Mouse (Mus musculus) kidney, postnatal 0 days (tissue): ENCODE results near the gene Acat3. TPM values are rescaled to one million over a fixed set of nuclear protein-coding genes. Genes with fewer than 3 reads are reported as not detected.

Source experiments
- ATAC-seq: fragments of 200-750 bp; cut with Nextera tagmentation; replicated peaks from 2 replicates; pipeline ENCODE4 v1.8.0; 2017; ENCODE audit warnings: low read depth, moderate number of reproducible peaks, moderate TSS enrichment, moderate library complexity; ENCODE audit not compliant: low FRiP score
- DNase-seq: peaks from one replicate; pipeline ENCODE4 v3.0.0-alpha.2; 2016; ENCODE audit warnings: low spot score
- H3K27ac ChIP-seq: fragments of 300-500 bp; sonication (generic); 2 replicates; pipeline ENCODE4 v1.5.1; 2014; ENCODE audit warnings: mild to moderate bottlenecking
- H3K27me3 ChIP-seq: fragments of 300-500 bp; sonication (generic); 2 replicates; pipeline ENCODE4 v1.6.1; 2014; ENCODE audit warnings: low read length, mixed read lengths; ENCODE audit not compliant: insufficient read depth
- H3K36me3 ChIP-seq: fragments of 300-500 bp; sonication (generic); 2 replicates; pipeline ENCODE4 v1.6.1; 2014; ENCODE audit warnings: low read length, mixed read lengths; ENCODE audit not compliant: insufficient read depth
- H3K4me1 ChIP-seq: fragments of 300-500 bp; sonication (generic); replicated peaks from 2 replicates; pipeline ENCODE4 v1.6.1; 2014; ENCODE audit warnings: antibody characterized with exemption, low read length, mixed read lengths; ENCODE audit not compliant: insufficient read depth
- H3K4me2 ChIP-seq: fragments of 300-500 bp; sonication (generic); 2 replicates; pipeline ENCODE4 v1.6.1; 2014; ENCODE audit warnings: mild to moderate bottlenecking, low read length, moderate library complexity, mixed read lengths
- H3K4me3 ChIP-seq: fragments of 300-500 bp; sonication (generic); replicated peaks from 2 replicates; pipeline ENCODE4 v1.5.1; 2014; ENCODE audit warnings: low read depth, low read length
- H3K9ac ChIP-seq: fragments of 300-500 bp; sonication (generic); 2 replicates; pipeline ENCODE4 v1.6.1; 2014; ENCODE audit warnings: low read depth, low read length
- H3K9me3 ChIP-seq: fragments of 300-500 bp; sonication (generic); replicated peaks from 2 replicates; pipeline ENCODE4 v1.6.1; 2016; ENCODE audit warnings: low read length, inconsistent platforms, mixed read lengths
- CTCF ChIP-seq: IDR thresholded peaks from 2 replicates; pipeline ENCODE4 v1.5.1; 2016; ENCODE audit warnings: antibody characterized with exemption, low read depth, mild to moderate bottlenecking, moderate library complexity
- WGBS: fragments of 180-500 bp; shearing (Covaris S2); extraction: QIAGEN DNeasy Blood & Tissue Kit; methylation state at CpG from one replicate; pipeline ENCODE4 v1.1.7; 2014; 5-methylcytosine and 5-hydroxymethylcytosine counted together
- polyA plus RNA-seq: library from polyadenylated mRNA; unstranded; fragments of >200 nt; fragmentation: Nextera tagmentation; extraction: Ambion mirVana; gene quantifications from 2 replicates; pipeline ENCODE4 v1.2.1, GENCODE M21; 2015

The Acat3 gene
- polyA plus RNA-seq, 1 experiment from 2014 or later: 4.4 TPM

DNA sequence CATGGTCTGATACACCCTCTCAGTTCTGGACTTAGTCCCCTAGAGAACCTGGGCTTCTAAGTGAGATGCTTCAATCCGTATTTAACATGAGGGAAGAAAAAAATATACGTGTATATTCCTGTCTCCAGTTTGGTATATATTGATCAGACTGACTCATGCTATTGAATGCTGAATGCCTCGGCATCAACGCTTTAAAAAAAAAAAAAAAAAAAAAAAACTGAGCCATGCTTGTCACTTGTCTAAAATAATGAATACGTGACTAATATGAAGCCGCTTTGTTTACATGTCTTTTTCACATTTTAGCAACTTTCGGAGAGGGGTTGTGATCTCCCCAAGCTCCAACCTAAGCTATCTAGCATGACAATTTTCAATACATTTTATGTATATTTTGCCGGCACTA lies 30.0 kb downstream of the Acat3 start:
- Histone ChIP-seq H3K4me1 (no peaks in the 10 kb centered on the region; the same call in 1 of the 2 replicates), H3K4me3 (no peak overlapping the region), H3K27ac (no peak overlapping the region), H3K4me2 (no peak overlapping the region), H3K9me3 (no peaks in the 10 kb centered on the region), H3K27me3 (no peaks in the 10 kb centered on the region), H3K9ac (no peak overlapping the region), H3K36me3 (peaks cover 34% of the 10 kb centered on the region; the same call in 1 of the 2 replicates)
- 89% methylated on average over 8 of the region's 8 CpGs for WGBS
- ATAC-seq (no peak), DNase-seq (no peak)
- no peak for TF ChIP-seq CTCF

DNA sequence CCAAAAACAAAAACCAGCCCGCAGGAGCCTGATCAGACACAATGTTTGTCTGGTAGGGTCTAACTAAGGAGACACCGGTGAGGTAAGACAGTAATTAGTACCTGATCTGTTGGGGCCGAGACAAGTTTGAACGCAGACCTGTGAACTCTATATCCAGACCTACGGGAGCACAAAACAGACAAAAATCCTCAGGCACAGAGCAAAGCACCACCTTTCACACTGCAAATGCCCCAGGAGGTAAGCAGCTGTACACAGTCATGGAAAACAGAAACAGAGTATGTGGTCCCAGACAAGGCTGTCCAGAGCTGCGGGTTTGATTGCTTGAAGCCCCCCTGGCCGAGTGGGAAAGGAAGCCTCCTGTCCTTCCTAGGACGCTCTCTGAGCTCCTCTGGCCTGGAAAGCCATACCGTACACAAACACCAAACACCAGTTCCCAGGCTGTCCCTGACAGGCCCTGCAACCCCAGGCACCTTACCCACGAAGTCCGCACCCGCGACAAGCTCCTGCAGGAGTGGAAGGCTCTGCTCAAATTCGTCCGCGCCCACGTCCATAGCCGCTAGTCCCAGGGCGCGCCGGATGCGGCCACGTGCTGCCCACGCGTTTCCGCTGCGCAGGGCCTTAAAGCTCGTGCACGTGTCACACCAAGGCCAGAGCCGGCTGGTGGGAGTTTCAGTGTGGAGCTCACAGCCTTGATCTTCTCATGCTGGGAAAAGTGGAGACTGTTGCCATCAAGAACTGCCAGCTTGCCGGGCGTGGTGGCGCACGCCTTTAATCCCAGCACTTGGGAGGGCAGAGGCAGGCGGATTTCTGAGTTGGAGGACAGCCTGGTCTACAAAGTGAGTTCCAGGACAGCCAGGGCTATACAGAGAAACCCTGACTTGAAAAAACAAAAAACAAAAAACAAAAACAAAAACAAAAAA lies 30.8 kb downstream of the Acat3 start, which contains the start of gene Pnldc1:
TSS of gene Pnldc1 (minus strand) at position 870 of the 920 bp plus-strand sequence.
- H3K36me3 ChIP-seq: peaks cover 34% of the 10 kb centered on the region; the same call in 1 of the 2 replicates
- H3K9ac ChIP-seq: no peak within 1 kb of the TSS
- no peaks in the 10 kb centered on the region for H3K27me3 ChIP-seq
- TF ChIP-seq CTCF: no peak
- H3K27ac ChIP-seq: no peak within 1 kb of the TSS
- no peak within 1 kb of the TSS for H3K4me3 ChIP-seq
- ATAC-seq: no peak
- WGBS: 73% methylated on average over 35 of the region's 35 CpGs
- no peak within 1 kb of the TSS for H3K4me2 ChIP-seq
- H3K9me3 ChIP-seq: no peaks in the 10 kb centered on the region
- no peaks in the 10 kb centered on the region for H3K4me1 ChIP-seq
- DNase-seq: no peak

DNA sequence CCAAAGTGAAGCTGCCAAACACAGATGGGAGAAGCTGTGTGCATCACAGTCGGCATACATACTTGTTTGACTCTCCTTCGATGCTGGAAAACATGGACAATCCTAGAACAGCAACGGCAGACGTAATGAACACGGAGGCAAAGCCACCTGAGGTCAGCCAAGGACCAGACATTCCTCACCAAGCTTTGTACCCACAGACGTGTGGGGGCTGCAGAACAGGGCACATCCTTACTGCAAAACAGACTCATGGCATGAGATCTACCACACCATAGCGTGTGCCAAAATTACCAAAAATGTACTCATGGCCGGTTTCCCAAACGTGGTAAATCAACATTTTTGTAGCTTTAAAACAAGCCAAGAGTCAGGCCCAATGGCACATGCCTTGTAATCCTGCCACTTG lies 34.0 kb downstream of the Acat3 start:
- Histone ChIP-seq H3K4me2 (no peak overlapping the region), H3K4me3 (no peak overlapping the region), H3K27me3 (no peaks in the 10 kb centered on the region), H3K9ac (no peak overlapping the region), H3K36me3 (peaks cover 15% of the 10 kb centered on the region; the same call in 1 of the 2 replicates), H3K27ac (no peak overlapping the region), H3K4me1 (no peaks in the 10 kb centered on the region), H3K9me3 (no peaks in the 10 kb centered on the region)
- no peak for TF ChIP-seq CTCF
- DNase-seq (no peak), ATAC-seq (no peak)
- WGBS: 89% methylated on average over 9 of the region's 9 CpGs

DNA sequence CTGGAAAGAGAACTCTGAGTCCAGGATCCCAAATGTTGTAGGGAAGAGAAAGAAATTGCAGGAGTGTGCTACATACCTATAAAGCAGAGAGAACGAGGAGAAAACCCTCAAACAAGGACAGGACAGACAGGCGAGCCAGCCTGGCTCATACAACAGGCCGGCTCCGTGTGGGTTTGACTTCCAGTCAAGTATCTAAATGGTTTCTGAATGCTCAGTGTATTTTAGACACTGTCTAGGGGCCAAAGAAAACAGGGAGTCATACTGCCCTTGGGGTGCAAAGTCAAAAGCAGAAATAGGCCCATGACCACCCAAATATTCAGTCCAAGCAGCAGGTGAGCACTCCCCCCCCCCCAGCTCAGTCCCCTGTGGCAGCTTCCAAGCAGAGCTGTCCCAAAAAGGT lies 34.6 kb downstream of the Acat3 start:
- H3K27ac ChIP-seq: no peak overlapping the region
- H3K27me3 ChIP-seq: no peaks in the 10 kb centered on the region
- TF ChIP-seq CTCF: no peak
- no peaks in the 10 kb centered on the region for H3K4me1 ChIP-seq
- no peak overlapping the region for H3K4me3 ChIP-seq
- 87% methylated on average over 4 of the region's 4 CpGs for WGBS
- peaks cover 11% of the 10 kb centered on the region; the same call in 1 of the 2 replicates for H3K36me3 ChIP-seq
- no peaks in the 10 kb centered on the region for H3K9me3 ChIP-seq
- DNase-seq (no peak), ATAC-seq (no peak)
- H3K4me2 ChIP-seq: no peak overlapping the region
- H3K9ac ChIP-seq: no peak overlapping the region

DNA sequence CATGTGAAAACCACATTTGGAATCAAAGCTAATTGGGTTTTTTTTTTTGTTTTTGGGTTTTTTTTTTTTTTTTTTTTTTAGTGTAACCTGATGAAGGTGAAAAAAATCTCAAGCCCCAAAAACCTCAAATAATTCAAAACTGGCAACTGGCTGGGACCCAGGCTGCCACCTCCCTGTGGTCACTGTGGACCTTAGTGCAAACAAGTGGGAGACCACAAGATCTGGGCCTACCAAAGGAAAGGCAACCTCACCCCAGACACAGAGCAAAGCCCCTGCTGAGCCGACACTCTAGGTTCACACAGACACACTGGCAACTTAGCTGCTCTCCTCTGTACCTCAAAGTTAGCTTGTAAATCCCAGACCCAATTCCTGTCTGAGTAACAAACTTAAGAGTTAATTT lies 36.1 kb downstream of the Acat3 start:
- no peak overlapping the region for H3K4me3 ChIP-seq
- H3K27ac ChIP-seq: no peak overlapping the region
- no peak overlapping the region for H3K9ac ChIP-seq
- H3K27me3 ChIP-seq: no peaks in the 10 kb centered on the region
- DNase-seq (no peak), ATAC-seq (no peak)
- 64% methylated on average over 1 of the region's 1 CpGs for WGBS
- no peak for TF ChIP-seq CTCF
- H3K36me3 ChIP-seq: peaks cover 8% of the 10 kb centered on the region; the same call in 1 of the 2 replicates
- H3K4me2 ChIP-seq: no peak overlapping the region
- no peaks in the 10 kb centered on the region for H3K4me1 ChIP-seq
- H3K9me3 ChIP-seq: no peaks in the 10 kb centered on the region

DNA sequence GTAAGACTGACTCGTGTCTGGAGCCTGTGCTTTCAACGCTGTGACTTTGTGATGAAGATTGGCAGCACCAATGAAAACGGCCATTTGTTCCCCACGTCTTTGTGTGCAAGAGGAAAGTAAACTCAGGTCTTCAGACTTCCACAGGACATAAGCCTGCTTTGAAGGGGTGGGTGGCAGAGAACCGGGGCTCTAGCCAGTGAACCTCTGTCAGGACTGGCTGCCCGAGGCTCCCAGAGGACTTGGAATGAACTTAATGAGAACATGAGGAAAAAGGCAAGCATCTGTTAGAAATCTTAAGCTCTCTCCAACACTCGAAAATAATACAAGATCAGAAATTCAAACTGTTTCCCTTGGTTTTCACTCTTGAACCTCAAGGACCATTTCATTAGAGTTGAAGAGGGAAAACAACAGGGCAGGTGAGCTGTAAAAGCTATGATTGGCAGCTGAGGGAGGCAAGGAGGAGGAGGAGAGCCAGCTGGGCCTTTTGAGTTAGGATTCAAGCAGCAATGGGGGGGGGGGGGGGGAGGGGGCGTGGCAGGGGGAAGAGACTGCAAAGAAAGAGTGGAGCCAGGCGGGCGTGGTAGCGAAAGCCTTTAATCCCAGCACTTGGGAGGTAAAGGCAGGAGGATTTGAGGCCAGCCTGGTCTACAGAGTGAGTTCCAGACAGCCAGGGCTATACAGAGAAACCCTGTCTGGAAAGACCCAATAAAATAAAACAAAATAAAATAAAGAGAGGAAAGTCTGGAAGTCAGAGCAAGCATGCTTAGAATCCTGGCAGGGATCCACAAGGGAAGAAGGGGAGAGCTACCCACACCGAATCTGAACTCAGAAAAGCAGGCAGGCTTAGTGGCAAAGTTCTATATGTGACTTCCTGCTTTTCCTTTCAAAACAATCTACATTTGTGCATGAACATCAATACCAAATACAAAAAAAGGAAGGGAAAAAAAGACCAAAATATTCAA lies 36.7 kb downstream of the Acat3 start:
- H3K27me3 ChIP-seq: no peaks in the 10 kb centered on the region
- H3K9me3 ChIP-seq: no peaks in the 10 kb centered on the region
- no peak overlapping the region for H3K4me2 ChIP-seq
- no peak overlapping the region for H3K4me3 ChIP-seq
- H3K36me3 ChIP-seq: peaks cover 8% of the 10 kb centered on the region; the same call in 1 of the 2 replicates
- no peak overlapping the region for H3K27ac ChIP-seq
- H3K9ac ChIP-seq: no peak overlapping the region
- no peaks in the 10 kb centered on the region for H3K4me1 ChIP-seq
- ATAC-seq (no peak), DNase-seq (peak; percentile 20)
- no peak for TF ChIP-seq CTCF
- WGBS: 42% methylated on average over 11 of the region's 12 CpGs
